Mouse (Mus musculus) hindbrain, embryonic 15.5 days (tissue): ENCODE results near the gene Pcmt1. TPM values are rescaled to one million over a fixed set of nuclear protein-coding genes. Genes with fewer than 3 reads are reported as not detected.

Experiments used
- ATAC-seq: fragments of 200-750 bp; cut with Nextera tagmentation; 2 replicates; pipeline ENCODE4 v1.8.0; 2017; ENCODE audit warnings: low read depth, moderate number of reproducible peaks, moderate TSS enrichment; ENCODE audit not compliant: low FRiP score
- H3K27ac ChIP-seq: fragments of 300-500 bp; sonication (generic); replicated peaks from 2 replicates; pipeline ENCODE4 v1.5.1; 2015; ENCODE audit warnings: mild to moderate bottlenecking, inconsistent platforms
- H3K27me3 ChIP-seq: fragments of 300-500 bp; sonication (generic); 2 replicates; pipeline ENCODE4 v1.6.1; 2015; ENCODE audit warnings: control low read depth, inconsistent platforms
- H3K36me3 ChIP-seq: fragments of 300-500 bp; sonication (generic); 2 replicates; pipeline ENCODE4 v1.6.1; 2015; ENCODE audit warnings: control low read depth, inconsistent platforms
- H3K4me1 ChIP-seq: fragments of 300-500 bp; sonication (generic); replicated peaks from 2 replicates; pipeline ENCODE4 v1.6.1; 2015; ENCODE audit warnings: control low read depth, inconsistent platforms
- H3K4me2 ChIP-seq: fragments of 300-500 bp; sonication (generic); 2 replicates; pipeline ENCODE4 v1.6.1; 2015; ENCODE audit warnings: moderate library complexity, mild to moderate bottlenecking, inconsistent platforms
- H3K4me3 ChIP-seq: fragments of 300-500 bp; sonication (generic); 2 replicates; pipeline ENCODE4 v1.5.1; 2015; ENCODE audit warnings: mild to moderate bottlenecking, inconsistent platforms
- H3K9ac ChIP-seq: fragments of 300-500 bp; sonication (generic); 2 replicates; pipeline ENCODE4 v1.6.1; 2015; ENCODE audit warnings: inconsistent platforms
- H3K9me3 ChIP-seq: fragments of 300-500 bp; sonication (generic); 2 replicates; pipeline ENCODE4 v1.6.1; 2016; ENCODE audit warnings: control low read depth, inconsistent platforms
- WGBS: fragments of 180-500 bp; shearing (Covaris S2); methylation state at CpG from one replicate; pipeline ENCODE4 v1.1.7; 2015; 5-methylcytosine and 5-hydroxymethylcytosine counted together
- polyA plus RNA-seq: library from polyadenylated mRNA; unstranded; fragments of >200 nt; fragmentation: Nextera tagmentation; extraction: Ambion mirVana; gene quantifications from 2 replicates; pipeline ENCODE4 v1.2.1, GENCODE M21; 2015

Pcmt1 gene
- polyA plus RNA-seq, 1 experiment from 2014 or later: 172 TPM

- H3K4me3 ChIP-seq: no peak overlapping the region
- H3K27ac ChIP-seq: no peak overlapping the region
- H3K9ac ChIP-seq: no peak overlapping the region
- peaks cover 3% of the 10 kb centered on the region; the same call in 1 of the 2 replicates for H3K4me1 ChIP-seq
- no peaks in the 10 kb centered on the region for H3K9me3 ChIP-seq
- no peaks in the 10 kb centered on the region for H3K36me3 ChIP-seq
- 41% methylated on average over 11 of the region's 11 CpGs for WGBS
- peak; percentile 79 for ATAC-seq
- no peak overlapping the region for H3K4me2 ChIP-seq
- no peaks in the 10 kb centered on the region for H3K27me3 ChIP-seq
These were observed 98.6 kb downstream of the Pcmt1 start for GRCm38 (mm10) chr10:7582157-7582890.

GRCm38 (mm10) chr10:7581401-7581800 is 99.5 kb downstream of the Pcmt1 start:
- H3K36me3 ChIP-seq: no peaks in the 10 kb centered on the region
- no peak overlapping the region for H3K4me2 ChIP-seq
- no peaks in the 10 kb centered on the region for H3K9me3 ChIP-seq
- H3K27me3 ChIP-seq: no peaks in the 10 kb centered on the region
- H3K4me3 ChIP-seq: no peak overlapping the region
- WGBS: 89% methylated on average over 2 of the region's 2 CpGs
- no peak overlapping the region for H3K9ac ChIP-seq
- H3K4me1 ChIP-seq: peaks cover 3% of the 10 kb centered on the region; the same call in 1 of the 2 replicates
- ATAC-seq: no peak
- H3K27ac ChIP-seq: no peak overlapping the region

Other genes with a start within 250 kb of the Pcmt1 start
- 0.41 and 0.49 TPM in 2 replicates for gene Ulbp1, start 207.5 kb downstream of the Pcmt1 start, polyA plus RNA-seq
- gene Lrp11, start 91.3 kb downstream of the Pcmt1 start, polyA plus RNA-seq: 42.9 and 48.5 TPM in 2 replicates
- gene Nup43, start 13.6 kb downstream of the Pcmt1 start, polyA plus RNA-seq: 31.1 and 32.0 TPM in 2 replicates
- gene Lats1, start 78 bp upstream of the Pcmt1 start, polyA plus RNA-seq: 8.9 and 9.5 TPM in 2 replicates
- gene Katna1, start 44.9 kb upstream of the Pcmt1 start, polyA plus RNA-seq: 27.6 and 30.7 TPM in 2 replicates
- 49.3 and 51.2 TPM in 2 replicates for gene Ginm1, start 111.7 kb upstream of the Pcmt1 start, polyA plus RNA-seq
- gene Ppil4, start 111.8 kb upstream of the Pcmt1 start, polyA plus RNA-seq: 44.6 and 45.4 TPM in 2 replicates
- gene Zc3h12d, start 151.3 kb upstream of the Pcmt1 start, polyA plus RNA-seq: 0.21 and 0.22 TPM in 2 replicates